Mouse (Mus musculus): ENCODE results near the gene Gpr137.

The Gpr137 gene

DNA sequence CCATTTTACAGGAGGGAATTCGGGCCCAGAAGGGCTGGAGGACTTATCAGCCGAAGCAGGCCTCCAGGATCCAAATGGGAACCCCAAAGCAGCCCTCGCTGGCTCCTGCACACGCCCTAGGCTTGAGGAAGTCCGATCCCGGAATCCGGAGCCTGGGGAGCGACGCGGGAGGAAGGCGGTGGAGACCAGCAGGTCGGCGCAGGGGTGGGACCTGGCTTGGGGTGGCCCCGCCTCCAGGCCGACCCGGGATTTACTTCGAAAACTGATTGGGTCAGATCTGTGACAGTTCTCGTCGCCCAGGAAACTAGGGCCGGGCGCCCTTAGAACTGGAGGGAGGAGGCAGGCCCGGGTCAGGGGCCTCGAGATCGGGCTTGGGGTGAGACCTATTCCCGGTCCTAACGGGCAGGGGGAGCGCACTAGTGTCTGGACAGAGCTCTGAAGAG, at the start of gene Gpr137:
TSS of gene Gpr137 (minus strand) at position 232 of the 443 bp plus-strand sequence.
- DNase-seq = peak; percentile 97 to 99

DNA sequence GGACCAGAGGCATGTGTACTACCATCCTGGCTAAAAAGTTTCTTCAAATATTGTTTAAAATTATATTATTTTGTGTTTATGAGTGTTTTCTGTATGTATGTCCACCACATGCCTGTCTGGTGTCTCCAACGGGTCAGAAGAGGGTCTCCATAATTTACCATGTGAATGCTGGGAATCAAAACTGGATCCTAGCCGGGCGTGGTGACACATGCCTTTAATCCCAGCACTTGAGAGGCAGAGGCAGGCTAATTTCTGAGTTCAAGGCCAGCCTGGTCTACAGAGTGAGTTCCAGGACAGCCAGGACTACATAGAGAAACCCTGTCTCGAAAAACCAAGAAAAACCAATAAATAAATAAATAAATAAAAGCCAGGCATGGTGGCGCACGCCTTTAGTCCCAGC, 48.9 kb upstream of the Gpr137 start:
- peak in 1 of 2 experiments; percentile 26 for DNase-seq

DNA sequence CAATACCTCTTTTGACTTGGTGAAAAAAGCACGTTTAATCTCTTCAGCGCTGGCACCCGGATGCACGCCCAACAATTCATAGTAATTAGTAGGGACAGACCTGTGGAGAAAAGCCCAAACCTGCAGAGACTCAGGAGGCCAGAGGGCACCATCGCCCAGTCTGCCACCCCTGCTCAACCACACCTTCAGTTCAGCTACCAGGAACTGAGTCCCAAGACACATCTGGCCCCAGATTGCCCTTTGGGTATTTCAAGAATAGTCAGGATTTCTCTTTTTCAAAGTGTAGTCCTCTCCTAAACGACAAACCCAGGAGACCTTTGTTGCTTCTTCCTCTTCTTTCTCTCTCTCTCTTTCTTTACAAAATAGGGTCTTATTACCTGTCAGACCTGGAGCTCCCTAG, 48.4 kb upstream of the Gpr137 start:
- DNase-seq = peak in 1 of 2 experiments; percentile 33

DNA sequence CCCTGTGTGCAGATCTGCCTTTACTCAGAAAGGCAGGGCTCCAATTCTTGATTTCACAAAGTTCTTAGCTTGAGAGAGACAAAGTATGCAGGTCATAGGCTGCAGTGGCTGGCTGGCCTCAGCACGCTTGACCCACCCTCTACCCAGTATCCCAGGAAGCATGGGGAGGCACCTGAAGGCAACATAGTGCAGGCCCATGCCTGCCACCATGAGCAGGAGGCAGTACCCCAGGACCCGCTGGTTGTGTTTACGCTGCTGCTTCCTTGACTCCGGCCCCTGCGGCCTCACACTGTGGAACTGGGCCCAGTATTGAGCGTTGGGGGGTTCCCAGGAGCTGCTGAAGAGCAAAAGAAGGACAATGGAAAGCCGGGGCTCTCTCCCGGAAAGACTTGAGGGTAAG, 47.0 kb upstream of the Gpr137 start:
- no peak for DNase-seq

DNA sequence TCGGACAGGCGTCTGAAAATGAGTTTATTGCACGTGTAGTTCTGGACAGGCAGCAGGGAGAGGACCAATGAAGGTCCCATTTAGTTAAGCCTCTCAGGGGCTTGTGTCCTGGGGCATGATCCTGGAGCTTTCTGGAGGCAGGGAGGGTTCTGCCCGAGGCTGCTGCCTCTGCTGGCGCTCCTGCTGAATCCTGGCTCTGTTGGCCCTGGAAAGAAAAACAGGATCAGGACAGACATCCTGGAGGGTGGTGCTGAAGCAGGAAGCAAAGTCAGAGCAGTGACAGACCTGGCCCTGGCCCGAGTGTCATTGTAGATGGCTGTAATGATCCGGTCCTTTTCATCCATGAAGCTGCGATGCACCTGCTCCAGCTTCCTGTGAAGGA, 45.6 kb upstream of the Gpr137 start:
- no peak for DNase-seq

DNA sequence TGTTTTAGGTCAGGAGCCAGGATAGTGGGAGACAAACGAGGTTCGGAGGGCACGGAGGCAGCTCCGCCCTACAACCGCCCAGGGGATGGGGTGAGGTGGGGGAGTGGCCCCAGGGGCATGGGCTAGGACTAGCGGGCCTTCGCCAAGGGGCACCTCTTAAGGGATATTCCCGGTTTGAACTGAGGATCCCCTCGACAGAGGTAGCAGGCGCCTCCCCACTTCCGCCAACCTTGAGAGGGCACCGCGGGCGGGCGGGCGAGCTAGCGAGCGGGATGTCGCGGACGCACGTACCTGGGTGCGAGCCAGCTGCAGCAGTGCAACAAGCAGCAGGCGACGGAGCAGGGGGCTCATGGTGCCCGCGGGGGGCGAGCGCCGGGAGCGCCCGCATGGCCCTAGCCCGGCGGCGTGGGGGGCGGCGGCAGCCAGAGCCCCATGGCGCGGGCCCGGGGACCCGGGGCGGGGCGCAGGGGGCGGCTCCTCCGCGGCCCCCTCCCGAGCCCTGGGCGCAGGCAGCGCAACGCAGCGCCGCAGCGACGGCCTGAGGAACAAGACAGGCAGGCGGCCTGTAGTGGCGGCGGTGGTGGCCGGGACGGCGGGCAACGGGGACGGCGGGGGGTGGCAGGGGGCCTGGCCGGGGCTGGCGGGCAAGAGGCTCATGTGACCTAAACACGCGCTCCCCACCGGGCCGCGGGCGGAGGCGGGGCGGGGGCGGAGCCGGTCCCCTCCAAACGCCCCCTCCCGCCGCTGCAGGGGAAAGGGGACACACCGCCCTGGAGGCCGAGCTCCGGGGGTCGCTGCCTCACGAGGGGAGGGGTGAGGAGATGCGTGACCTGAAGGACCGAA, 45.0 kb upstream of the Gpr137 start, which contains the start of gene Vegfb:
TSS of gene Vegfb (minus strand) at position 591 of the 843 bp plus-strand sequence.
- DNase-seq = peak in 1 of 2 experiments; percentile 74

DNA sequence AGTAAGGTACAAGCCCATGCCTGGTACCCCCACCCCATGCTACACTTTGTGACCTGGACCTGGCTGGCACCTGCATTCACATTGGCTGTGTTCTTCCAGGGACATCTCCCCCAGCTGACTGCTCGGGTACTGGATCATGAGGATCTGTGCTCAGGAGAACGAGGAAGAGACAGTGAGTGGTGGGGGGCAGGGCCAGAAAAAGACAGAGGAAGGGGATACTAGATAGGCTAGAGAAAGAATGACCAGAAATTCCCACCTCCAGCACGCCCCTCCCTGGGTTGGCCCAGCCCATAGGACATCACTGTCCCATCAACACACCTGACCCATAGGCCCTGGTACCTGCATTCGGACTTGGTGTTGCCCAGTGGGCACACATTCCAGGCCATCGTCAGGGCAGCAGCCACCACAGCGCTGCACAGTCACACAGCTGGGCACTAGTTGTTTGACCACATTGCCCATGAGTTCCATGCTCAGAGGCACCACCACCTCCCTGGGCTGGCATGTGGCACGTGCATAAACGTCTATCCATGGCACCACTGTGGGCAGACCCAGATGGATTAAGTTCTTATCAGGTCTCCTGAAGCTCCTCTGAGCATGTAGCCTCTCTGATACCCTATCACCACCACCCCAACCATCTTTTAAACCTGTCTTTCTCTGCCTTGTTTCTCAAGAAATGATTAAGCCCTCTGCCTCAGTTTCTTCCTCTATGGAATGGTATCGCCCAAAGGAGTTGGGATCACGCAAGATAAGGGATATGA, 43.9 kb upstream of the Gpr137 start:
- no peak for DNase-seq

DNA sequence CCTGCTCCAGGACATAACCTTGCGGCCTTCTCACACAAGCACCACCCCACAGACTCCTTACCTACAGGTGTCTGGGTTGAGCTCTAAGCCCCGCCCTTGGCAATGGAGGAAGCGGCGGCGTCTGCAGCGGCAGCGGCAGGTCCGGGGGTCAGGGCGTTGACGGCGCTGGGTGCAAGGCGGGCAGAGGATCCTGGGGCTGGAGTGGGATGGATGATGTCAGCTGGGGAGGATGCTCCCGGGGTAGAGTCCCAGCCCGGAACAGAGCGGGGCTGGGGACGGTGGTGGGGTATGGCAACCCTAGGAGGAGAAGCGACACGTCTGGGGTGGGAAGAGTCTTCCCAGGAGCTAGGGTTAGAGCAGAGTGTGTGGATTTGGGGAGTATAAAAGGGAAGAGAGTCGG, 43.0 kb upstream of the Gpr137 start:
- DNase-seq = no peak

DNA sequence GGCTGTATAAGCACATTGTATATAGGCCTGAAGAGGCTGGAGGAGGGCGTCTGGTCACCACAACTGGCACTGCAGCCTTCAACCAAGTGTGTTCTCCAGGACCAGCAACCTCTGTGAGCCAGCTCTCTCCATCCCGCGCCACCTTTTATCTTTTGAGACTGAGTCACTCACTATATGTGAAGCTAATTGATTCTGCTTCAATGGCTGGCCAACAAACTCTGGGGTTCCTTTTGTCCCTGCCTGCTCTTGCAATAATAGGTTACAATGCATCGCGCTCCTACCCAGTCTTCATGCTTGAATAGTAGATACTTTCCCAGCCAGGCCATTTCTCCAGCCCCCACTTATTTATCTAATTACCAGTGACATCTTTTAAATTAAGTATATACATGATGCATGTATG, 41.3 kb upstream of the Gpr137 start:
- DNase-seq = no peak

DNA sequence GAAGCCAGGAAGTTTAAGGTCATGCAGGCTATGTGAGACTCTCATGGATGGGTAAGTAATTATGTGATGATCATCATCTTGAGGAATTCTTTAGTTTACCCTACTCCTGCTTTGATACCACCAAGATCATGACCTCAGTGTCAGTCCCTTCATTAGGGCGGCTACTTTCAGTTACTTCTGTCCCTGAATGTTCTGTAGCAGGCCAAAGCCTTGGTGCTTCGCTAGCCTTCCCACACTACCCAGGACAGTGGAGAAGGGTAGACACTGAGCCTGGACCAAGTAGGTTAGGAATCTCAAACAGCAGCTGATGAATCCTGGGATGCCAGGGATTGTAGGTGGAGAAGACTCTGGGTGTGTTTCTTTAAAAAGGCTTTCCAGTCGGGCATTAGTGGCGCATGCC, 39.2 kb upstream of the Gpr137 start:
- no peak for DNase-seq

DNA sequence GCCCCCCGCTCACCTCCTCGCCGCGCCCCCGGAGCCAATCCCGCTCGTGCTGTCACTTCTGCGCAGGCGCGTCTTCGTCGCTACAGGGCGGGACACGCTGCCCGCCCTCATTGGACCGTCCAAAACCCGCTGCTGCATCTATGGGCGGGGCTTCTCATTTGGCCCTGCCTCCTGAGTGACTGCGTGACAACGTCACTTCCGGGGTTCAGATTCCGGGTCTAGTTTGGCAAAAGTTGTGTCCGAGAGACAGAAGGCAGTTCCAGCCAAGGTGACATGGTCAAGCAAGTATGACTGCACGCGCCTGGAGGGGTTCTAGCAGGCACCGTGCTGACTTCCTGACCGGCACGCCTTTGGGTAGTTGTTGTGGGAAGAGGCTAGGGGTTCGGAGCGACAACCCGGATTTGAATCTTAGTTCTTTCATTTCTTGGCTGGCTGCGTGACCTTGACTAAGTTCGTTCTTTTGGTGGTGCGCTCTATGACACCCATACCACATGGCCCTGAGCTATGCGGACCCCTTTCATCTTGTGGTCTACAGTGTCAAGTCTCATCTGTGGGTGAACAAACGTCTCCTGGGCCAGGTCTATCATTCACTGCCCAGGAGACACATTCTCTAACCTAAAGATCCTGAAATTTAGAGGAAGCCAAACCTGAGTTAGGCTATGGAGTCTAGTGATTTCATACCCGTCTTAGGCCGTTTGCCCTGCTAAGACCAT, 38.3 kb upstream of the Gpr137 start, which contains the start of gene Fkbp2:
TSS of gene Fkbp2 (minus strand) at position 121 of the 713 bp plus-strand sequence.
- DNase-seq = peak; percentile 99

DNA sequence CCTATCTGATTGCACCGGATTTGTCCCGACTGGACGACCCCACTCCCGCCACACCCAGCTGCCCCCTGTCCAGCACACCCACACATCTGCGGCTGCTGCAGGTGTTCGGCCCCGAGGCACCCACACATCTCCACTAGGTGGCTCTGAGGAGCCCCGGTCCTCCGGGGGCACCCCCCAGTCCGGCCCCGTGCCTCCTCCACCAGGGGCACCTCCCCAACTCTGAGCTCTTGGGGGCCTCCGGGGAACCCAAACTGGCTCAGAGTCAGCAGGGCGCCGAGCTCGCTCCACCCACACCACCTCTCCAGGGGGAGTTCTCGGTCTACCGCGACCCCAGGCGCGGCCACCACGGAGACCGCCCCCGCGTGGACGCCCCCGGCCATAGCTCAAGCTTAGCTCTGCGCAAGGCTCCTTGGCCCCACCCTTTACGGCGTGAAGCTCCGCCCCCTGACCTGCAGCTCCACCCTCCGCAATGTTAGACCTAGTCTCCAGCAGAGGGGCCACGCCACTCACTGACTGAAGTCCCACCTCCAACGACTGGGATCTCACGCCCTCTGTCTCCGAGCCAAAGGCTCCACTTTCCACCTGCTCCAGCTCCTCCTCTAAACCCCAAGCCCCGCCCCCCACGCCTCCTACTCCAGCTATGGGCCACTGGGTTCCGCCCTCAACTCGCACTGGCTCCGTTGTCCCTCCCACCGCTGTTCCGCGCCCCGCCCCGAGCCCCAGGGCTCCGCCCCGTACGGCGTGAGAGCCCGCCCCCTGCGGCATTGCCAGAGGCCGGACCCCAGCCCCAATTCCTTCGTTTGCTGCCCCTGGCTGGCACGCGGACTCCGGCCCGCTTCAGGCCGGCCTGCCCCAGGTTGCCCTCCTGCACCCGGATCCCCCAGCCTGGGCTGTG, 37.5 kb upstream of the Gpr137 start:
- peak; percentile 100 for DNase-seq

DNA sequence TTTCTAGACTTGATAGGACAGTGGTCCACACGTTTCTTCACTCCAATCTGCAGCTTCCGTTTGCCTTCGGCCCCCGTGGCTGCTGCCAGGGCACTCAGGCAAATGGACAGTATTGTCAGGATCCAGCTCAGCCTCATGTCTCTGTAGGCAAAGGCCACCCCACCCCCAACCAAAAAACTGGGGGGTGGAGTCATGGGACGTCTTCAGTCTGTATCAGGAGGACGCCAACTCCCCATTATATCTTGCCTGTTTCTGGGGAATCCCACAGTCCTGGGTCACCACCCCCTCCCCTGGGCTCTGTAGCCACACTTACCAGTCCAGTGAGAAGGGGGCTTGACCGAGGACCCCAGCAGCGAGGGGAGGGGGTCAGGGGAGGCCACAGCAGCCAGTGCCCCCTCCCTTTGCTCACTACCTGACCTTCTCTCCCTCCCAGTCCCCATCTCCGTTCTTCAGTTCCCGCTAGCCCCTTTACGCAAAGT, 36.8 kb upstream of the Gpr137 start:
- no peak for DNase-seq

DNA sequence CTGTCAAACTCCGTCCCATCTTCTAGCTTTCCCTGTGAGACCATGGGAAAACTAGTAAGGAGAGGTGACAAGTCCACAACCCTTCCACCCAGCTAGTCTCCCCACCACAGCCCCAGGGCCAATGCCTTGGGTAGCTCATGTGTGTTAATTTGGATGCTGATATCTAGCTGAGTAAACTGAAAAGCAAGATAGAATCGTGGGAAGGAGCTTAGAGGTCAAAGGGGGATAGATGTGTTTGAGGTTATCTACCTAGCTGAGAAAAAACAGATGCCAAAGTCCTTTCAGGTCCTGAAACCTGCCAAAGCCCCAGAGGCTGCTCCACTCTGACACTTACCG, 36.3 kb upstream of the Gpr137 start:
- no peak for DNase-seq

DNA sequence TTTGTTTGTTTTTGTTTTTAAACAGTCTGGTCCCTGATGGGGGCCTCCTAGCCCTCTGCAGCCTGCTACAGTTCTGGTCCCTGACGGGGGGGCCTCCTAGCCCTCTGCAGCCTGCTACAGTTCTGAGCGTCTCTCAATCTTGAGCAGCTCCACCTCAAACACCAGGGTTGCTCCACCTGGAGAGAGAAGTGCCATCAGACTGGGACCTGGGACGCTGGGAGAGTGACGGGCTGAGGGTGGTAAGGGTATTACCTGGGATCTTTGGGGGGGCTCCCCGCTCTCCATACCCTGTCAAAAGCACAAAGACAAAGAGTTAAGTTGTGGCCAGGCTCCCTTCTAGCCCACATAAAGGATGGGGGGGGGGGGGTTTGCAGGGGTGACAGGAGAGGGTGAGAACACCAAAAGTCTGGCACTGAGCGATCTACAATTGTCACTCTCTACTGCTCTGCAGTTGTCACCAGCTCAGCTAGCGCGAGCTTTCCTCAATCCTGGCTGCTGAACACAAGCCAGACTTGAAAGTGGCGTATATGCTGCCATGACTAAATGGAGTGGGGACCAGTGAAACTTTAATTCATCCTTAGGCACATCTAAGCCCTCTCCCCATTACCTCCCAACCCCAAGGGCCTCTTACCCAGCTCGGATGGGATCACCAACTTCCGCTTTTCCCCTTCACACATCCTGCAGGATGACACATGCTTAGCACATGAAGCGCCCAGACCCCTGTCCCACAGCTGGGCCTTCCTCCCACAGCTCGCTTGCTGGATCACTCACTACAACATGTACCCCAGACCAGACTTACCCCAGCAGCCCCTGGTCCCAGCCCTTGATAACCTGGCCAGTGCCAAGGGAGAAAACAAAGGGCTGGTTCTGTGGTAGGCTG, 35.7 kb upstream of the Gpr137 start:
- no peak for DNase-seq

DNA sequence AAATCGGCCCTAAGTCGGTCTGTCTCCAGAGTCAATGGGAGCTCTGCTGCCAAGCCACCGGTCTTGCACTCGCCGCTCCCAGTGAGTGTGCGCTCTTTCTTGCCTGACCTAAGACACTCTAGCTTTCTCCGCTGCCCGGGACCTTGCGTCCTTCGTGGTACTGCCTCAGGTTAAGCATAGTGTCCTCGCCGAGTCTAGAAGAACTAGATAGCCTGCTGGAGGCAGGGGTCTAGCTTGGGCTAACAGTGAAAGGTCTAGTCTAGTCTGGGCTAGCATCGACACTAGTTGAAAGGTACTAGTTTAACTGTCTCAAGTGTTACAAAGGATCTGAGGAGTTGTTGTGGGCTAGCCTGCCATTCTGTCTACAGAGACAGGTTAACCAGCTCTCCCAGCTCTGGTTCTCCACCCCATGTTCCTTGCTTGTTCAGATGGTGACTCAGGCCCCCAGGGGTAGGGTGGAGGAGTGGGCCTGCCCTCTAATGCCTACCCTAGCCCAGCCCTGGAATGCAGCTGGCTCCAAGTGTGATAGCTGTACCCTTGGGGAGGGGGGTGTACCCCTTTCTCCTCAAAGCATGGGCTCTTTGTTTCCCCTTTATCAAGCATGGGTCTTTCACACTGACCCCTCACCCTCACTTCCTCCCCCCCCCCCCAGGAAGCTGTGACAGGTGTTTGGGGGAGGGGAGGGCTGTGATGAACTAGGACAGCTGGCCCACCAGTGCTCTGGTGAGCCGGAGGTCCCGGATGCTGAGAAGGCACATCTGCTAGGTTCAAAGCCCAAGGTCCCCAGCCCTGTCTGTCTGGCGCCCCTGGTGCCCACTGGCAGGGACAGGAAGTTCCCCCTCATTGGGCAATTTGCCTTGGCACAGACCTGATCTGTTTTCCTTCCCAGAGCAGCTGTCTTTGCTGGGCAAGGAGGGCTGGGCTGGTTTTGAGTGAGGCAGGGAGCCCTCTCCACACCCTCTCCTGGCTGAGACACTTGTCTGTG, 33.5 kb upstream of the Gpr137 start, which contains the start of gene Plcb3:
TSS of gene Plcb3 (minus strand) at position 934 of the 985 bp plus-strand sequence.
- DNase-seq = peak; percentile 51 to 84

DNA sequence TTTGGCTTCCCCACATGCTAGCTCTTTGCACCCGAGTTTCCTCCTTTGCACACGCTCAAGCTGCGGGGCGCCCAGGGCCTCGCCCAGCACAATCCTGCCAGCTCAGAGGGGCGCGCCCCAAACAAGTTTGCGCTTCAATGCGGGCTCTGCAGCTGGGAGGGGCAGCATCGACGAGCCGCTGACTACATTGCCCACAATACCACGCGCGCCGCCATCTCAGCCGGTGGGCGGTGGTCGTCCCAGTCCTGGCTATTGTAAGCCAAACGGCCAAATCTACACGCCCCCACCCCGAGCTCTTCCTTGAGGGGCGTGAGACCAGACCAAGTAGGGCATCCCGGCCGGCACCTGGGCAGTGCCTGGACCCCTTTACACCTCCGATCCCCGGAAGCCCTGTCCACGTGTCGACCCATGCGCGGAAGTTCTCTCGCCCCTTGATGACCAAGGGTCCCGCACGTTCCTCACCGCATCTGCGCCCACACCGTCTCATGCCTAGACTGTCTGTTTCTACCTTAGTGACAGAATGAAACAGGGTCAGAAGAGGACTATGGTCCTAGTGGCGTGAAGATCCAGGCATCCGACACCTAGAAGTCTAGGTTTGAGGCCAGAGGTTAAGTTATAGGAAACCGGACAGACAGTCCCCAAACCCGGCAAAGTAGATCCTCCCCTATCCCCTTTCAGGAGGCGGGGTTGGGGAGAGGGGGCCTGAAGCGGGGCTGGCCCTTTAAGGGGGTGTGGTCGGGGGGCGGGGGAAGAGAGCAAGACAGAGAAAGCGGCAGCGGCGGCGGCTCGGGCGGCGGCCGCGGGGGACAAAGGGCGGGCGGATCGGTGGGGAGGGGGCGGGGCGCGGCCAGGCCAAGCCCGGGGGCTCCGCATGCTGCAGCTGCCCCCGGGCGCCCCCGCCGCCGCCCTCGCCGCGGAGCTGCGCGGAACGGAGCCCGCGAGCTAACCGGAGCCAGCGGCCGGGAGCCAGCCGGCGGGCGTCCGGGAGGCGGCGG, 32.2 kb upstream of the Gpr137 start, which contains the start of gene Ppp1r14b:
TSS of gene Ppp1r14b (plus strand) at position 758 of the 995 bp plus-strand sequence.
- peak; percentile 88 to 92 for DNase-seq

DNA sequence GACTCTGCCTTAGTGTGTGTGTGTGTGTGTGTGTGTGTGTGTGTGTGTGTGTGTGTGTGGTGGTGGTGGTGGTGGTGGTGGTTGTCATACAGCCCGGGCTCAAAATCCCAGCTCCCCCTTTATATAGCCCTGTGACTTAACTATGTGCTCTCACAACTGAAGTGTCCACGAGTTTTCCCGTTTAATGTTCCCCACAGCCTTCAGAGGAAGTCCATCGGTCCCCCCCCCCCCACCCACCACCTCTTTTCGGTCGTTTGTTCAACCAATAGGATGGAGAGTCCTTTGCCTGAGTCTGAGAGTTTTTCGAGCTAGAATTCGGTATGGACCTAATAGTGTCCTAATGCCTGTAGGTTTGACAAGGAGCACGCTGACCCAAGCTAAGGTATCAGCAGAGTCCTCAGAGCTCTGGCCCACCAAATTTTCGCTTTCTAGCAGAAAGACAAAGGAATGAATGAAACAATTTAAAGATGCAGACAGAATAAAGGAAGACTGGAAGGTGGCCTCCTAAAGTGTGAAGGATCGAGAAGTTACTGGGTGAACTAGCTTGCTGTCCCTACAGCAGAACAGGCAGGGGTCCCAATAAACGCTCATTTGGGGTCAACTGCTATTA, 31.4 kb upstream of the Gpr137 start:
- DNase-seq = no peak

Measured in kidney, postnatal 25 days (tissue).